Mouse (Mus musculus) bone marrow macrophage, adult 2 months (primary cell): ENCODE measurements around the gene Col4a2.

ENCODE experiments used
- CTCF ChIP-seq: IDR thresholded peaks from 2 replicates; pipeline ENCODE4 v1.5.1; 2012; ENCODE audit warnings: low read depth, mild to moderate bottlenecking, low read length, moderate library complexity
- POLR2A ChIP-seq: IDR thresholded peaks from 2 replicates; pipeline ENCODE4 v1.6.1; 2012; ENCODE audit warnings: mild to moderate bottlenecking, low read depth, low read length, borderline replicate concordance

DNA sequence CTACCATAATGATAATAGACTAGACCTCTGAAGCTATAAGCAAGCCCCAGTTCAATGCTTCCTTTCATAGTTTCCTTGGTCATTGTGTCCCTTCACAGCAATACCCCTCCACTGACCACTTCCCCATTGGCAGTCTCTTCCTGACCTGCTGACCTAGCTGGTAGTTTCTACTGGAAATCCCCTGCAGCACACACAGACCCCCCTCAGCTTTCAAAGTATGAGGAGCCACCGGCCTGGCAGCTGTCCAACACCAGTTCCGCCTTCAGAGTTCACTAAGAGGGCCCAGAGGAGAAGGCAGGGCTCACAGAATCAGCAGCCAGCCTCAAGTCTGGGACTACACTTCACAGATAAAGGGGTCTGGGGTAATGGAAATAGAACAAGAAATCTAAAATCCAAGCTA lies 148.3 kb downstream of the Col4a2 start:
- TF ChIP-seq POLR2A = no peak
- TF ChIP-seq CTCF = no peak
